In genomic region chr1:176879005-176879404, GRCm38 (mm10) we compare ENCODE assay signal across 9 mouse cellular contexts.
DNase-seq lines count a peak whose midpoint lies in the region; ATAC-seq and TF ChIP-seq lines count a peak whose summit lies in the region.
"Had no signal": no experiment of that assay in that cellular context is flagged by ENCODE, and none has a peak within 500 bp of the region (broad histone marks: within the 10 kb centered on the region; RNA-seq: fewer than 3 reads in every experiment).

No protein-coding gene starts in this region.

- no peaks in the 10 kb centered on the region for H3K79me2 ChIP-seq in CH12.LX (replicated peaks; ENCODE audit: control insufficient read depth, extremely low read depth, insufficient read depth, poor library complexity, severe bottlenecking)

- no peak for ATAC-seq in hindbrain, embryonic 11.5 days (ENCODE audit: low FRiP score)
- no peak for ATAC-seq in hindbrain, embryonic 13.5 days (ENCODE audit: low FRiP score)
- no peak for ATAC-seq in erythroblast, adult 5-6 weeks (replicated peaks; ENCODE audit: low FRiP score, poor library complexity, severe bottlenecking)
- ATAC-seq in kidney, embryonic 15.5 days (replicated peaks; ENCODE audit: low FRiP score) = no peak

- no peak overlapping the region for H3K4me2 ChIP-seq in hindbrain, embryonic 11.5 days (replicated peaks; ENCODE audit: low read depth, low read length)
- no peak overlapping the region for H3K4me2 ChIP-seq in hindbrain, embryonic 13.5 days
- no peak overlapping the region for H3K4me2 ChIP-seq in CH12.LX (ENCODE audit: insufficient read depth, low read depth, poor library complexity, severe bottlenecking)
- H3K4me2 ChIP-seq in kidney, embryonic 15.5 days = no peak overlapping the region
- H3K4me2 ChIP-seq: limb, embryonic 13.5 days had no signal

- TF ChIP-seq POLR2A in CH12.LX (IDR thresholded peaks at IDR 0.05; ENCODE audit: low read depth, low read length) = no peak

- TF ChIP-seq RAD21 in CH12.LX (IDR thresholded peaks at IDR 0.05; ENCODE audit: low read depth, low read length) = peak; percentile 50

- no peak overlapping the region for H3K4me3 ChIP-seq in hindbrain, embryonic 11.5 days (ENCODE audit: low read depth, low read length)
- no peak overlapping the region for H3K4me3 ChIP-seq in hindbrain, embryonic 13.5 days
- H3K4me3 ChIP-seq in CH12.LX (replicated peaks in 1 of 3; ENCODE audit: low read depth in 2 of 3, low read length in 2 of 3, poor library complexity in 1 of 3) = no peak overlapping the region
- no peak overlapping the region for H3K4me3 ChIP-seq in kidney, embryonic 15.5 days (replicated peaks)
- H3K4me3 ChIP-seq: limb, embryonic 13.5 days had no signal

- intact Hi-C loops in left cerebral cortex, postnatal 14 days (cut with DNase I) = loop anchor here (2.0 to 5.0 kb wide), 4 partner anchors 308 to 823 kb away; partner anchors contain the start of gene Zbtb18

- H3K9me3 ChIP-seq in hindbrain, embryonic 11.5 days (ENCODE audit: control insufficient read depth, low read length) = no peaks in the 10 kb centered on the region
- H3K9me3 ChIP-seq in hindbrain, embryonic 13.5 days = no peaks in the 10 kb centered on the region
- H3K9me3 ChIP-seq in CH12.LX (replicated peaks; ENCODE audit: low read length) = no peaks in the 10 kb centered on the region
- no peaks in the 10 kb centered on the region for H3K9me3 ChIP-seq in kidney, embryonic 15.5 days (replicated peaks)
- H3K9me3 ChIP-seq: limb, embryonic 13.5 days had no signal

- TF ChIP-seq CTCF in CH12.LX (conservative IDR thresholded peaks at IDR 0.05 in 1 of 2, IDR thresholded peaks at IDR 0.05 in 1 of 2; ENCODE audit: low read depth in 2 of 2, low read length in 2 of 2) = peak in 1 of 2 experiments; percentile 56; a peak in 2 of 4 replicates

- peaks cover 3% of the 10 kb centered on the region for H3K4me1 ChIP-seq in hindbrain, embryonic 11.5 days (replicated peaks; ENCODE audit: control insufficient read depth, insufficient read depth, low read length)
- peaks cover 9% of the 10 kb centered on the region for H3K4me1 ChIP-seq in hindbrain, embryonic 13.5 days (replicated peaks)
- peaks cover 0 to 2% of the 10 kb centered on the region in 2 experiments; a peak in 1 of 4 replicates for H3K4me1 ChIP-seq in CH12.LX (ENCODE audit: control insufficient read depth in 1 of 2, insufficient read depth in 2 of 2)
- H3K4me1 ChIP-seq in kidney, embryonic 15.5 days = no peaks in the 10 kb centered on the region

- H3K27me3 ChIP-seq in hindbrain, embryonic 11.5 days (ENCODE audit: control insufficient read depth, insufficient read depth, low read length) = no peaks in the 10 kb centered on the region
- H3K27me3 ChIP-seq in hindbrain, embryonic 13.5 days = no peaks in the 10 kb centered on the region
- H3K27me3 ChIP-seq in CH12.LX (replicated peaks) = no peaks in the 10 kb centered on the region
- H3K27me3 ChIP-seq in kidney, embryonic 15.5 days = no peaks in the 10 kb centered on the region
- H3K27me3 ChIP-seq: limb, embryonic 13.5 days had no signal

- no peak for TF ChIP-seq EP300 in CH12.LX (IDR thresholded peaks at IDR 0.05; ENCODE audit: low read length)

- WGBS in hindbrain, embryonic 11.5 days = 53% methylated on average over 2 of the region's 2 CpGs
- 46% methylated on average over 2 of the region's 2 CpGs for whole genome bisulfite sequencing in hindbrain, embryonic 13.5 days
- 72% methylated on average over 2 of the region's 2 CpGs for WGBS in kidney, embryonic 15.5 days

- dilution Hi-C loops in CH12.LX (cut with MboI; ENCODE audit: extremely low pct_ligation_motif_present, extremely low pct_unique_long_range_greater_than_20kb, low sequenced_read_pairs) = no loop called here

- no peak overlapping the region for H3K9ac ChIP-seq in hindbrain, embryonic 11.5 days (ENCODE audit: low read depth, low read length)
- no peak overlapping the region for H3K9ac ChIP-seq in hindbrain, embryonic 13.5 days
- H3K9ac ChIP-seq in CH12.LX (ENCODE audit: insufficient read depth, low read depth) = no peak overlapping the region
- H3K9ac ChIP-seq in kidney, embryonic 15.5 days = no peak overlapping the region
- H3K9ac ChIP-seq: limb, embryonic 13.5 days had no signal

- DNase-seq in hindbrain, embryonic 11.5 days (ENCODE audit: low spot score) = peak; percentile 68
- peak; percentile 21 for DNase-seq in CH12.LX (ENCODE audit: extremely low read depth)
- peak; percentile 83 to 90 for DNase-seq in cerebellum, postnatal 10 days
- DNase-seq in left cerebral cortex, postnatal 14 days (ENCODE audit: low spot score in 2 of 2) = peak; percentile 70 to 82
- no peak for DNase-seq in c-Kit-positive CD71-positive TER-119-positive erythroid progenitor cells, embryonic 14.5 days (ENCODE audit: low spot score)

- H3K27ac ChIP-seq in hindbrain, embryonic 11.5 days (ENCODE audit: low read depth, low read length) = peak overlapping the region; percentile 82; the same call in 1 of the 2 replicates
- no peak overlapping the region for H3K27ac ChIP-seq in hindbrain, embryonic 13.5 days
- H3K27ac ChIP-seq in CH12.LX (ENCODE audit: insufficient read depth, low read depth) = no peak overlapping the region
- H3K27ac ChIP-seq in kidney, embryonic 15.5 days = no peak overlapping the region
- H3K27ac ChIP-seq: limb, embryonic 13.5 days had no signal

- no peaks in the 10 kb centered on the region for H3K36me3 ChIP-seq in hindbrain, embryonic 11.5 days (ENCODE audit: control insufficient read depth, insufficient read depth, low read length)
- H3K36me3 ChIP-seq in hindbrain, embryonic 13.5 days = no peaks in the 10 kb centered on the region
- H3K36me3 ChIP-seq in CH12.LX (replicated peaks in 1 of 2; ENCODE audit: control insufficient read depth in 1 of 2, insufficient read depth in 1 of 2, low read length in 1 of 2) = peaks cover 14 to 34% of the 10 kb centered on the region in 2 experiments
- no peaks in the 10 kb centered on the region for H3K36me3 ChIP-seq in kidney, embryonic 15.5 days
- H3K36me3 ChIP-seq: limb, embryonic 13.5 days had no signal

- in situ Hi-C loops in CH12.LX (cut with MboI; ENCODE audit: low pct_ligation_motif_present, low pct_unique_long_range_greater_than_20kb, low sequenced_read_pairs) = loop anchor here (25.0 kb wide), 1 partner anchor 808 kb away; no protein-coding TSS in a partner anchor

TF ChIP-seq in CH12.LX, 34 proteins besides CTCF, POLR2A, EP300 and RAD21:
- TF ChIP-seq JUN (IDR thresholded peaks at IDR 0.05; ENCODE audit: insufficient read depth, low read depth, low read length) (no peak), JUND (conservative IDR thresholded peaks at IDR 0.05; ENCODE audit: low read depth, low read length) (no peak), NRF1 (IDR thresholded peaks at IDR 0.05; ENCODE audit: low read depth, low read length) (no peak), MYC (IDR thresholded peaks at IDR 0.05; ENCODE audit: low read depth, low read length) (no peak), PAX5 (IDR thresholded peaks at IDR 0.05; ENCODE audit: low read length) (no peak), CHD1 (IDR thresholded peaks at IDR 0.05; ENCODE audit: low read depth, low read length) (no peak), SMC3 (IDR thresholded peaks at IDR 0.05; ENCODE audit: low read depth, low read length) (peak; percentile 52)
